Mouse (Mus musculus): ENCODE measurements around the gene Nxt2. TPM values are rescaled to one million over a fixed set of nuclear protein-coding genes. Genes with fewer than 3 reads are reported as not detected.

Gene Nxt2
- polyA plus RNA-seq, 2 experiments, result 6.3 to 18.6 TPM

- Histone ChIP-seq H3K36me3 (ENCODE audit: control insufficient read depth, insufficient read depth, low read length) (no peaks in the 10 kb centered on the region), H3K4me3 (replicated peaks; ENCODE audit: low read length) (no peak overlapping the region), H3K9me3 (ENCODE audit: control insufficient read depth, low read length) (no peaks in the 10 kb centered on the region), H3K27ac (replicated peaks; ENCODE audit: low read depth, low read length) (no peak overlapping the region), H3K9ac (ENCODE audit: low read depth, low read length, severe bottlenecking) (no peak overlapping the region), H3K4me2 (replicated peaks; ENCODE audit: low read depth, low read length, severe bottlenecking) (no peak overlapping the region), H3K4me1 (ENCODE audit: control insufficient read depth, insufficient read depth, low read length) (no peaks in the 10 kb centered on the region), H3K27me3 (ENCODE audit: control insufficient read depth, insufficient read depth, low read length) (no peaks in the 10 kb centered on the region)
- no peak for DNase-seq (ENCODE audit: low spot score)
- TF ChIP-seq POLR2A (IDR thresholded peaks at IDR 0.05; ENCODE audit: borderline replicate concordance, extremely low read depth, insufficient read depth, insufficient read length), result no peak
- 71% methylated on average over 6 of the region's 6 CpGs for WGBS
- no peak for ATAC-seq (ENCODE audit: low FRiP score, low read depth)
Observed at GRCm38 (mm10) chrX:142194420-142194819, 32.1 kb upstream of the Nxt2 start.

DNA sequence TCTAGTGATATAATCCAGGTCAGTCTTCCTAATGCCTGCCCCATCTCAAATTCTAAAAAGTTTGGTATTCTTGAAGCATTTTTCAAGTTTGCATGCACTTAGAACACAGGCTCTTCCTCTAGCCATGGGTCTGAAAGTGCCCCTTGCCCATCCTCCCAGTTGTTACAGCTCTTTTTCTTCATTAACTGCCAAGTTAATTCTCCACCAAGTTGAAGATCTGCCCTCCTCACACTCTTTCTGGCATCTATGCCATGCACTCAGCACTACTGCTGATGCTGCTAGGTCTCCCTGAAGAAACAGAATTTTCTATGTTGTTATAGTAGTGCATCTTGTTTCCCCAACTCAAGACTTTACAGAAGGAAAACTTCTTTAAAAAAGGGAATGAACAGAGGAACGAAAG lies 31.0 kb upstream of the Nxt2 start:
- ATAC-seq (ENCODE audit: low FRiP score, low read depth) (no peak), DNase-seq (ENCODE audit: low spot score) (no peak)
- Histone ChIP-seq H3K9me3 (ENCODE audit: control insufficient read depth, low read length) (no peaks in the 10 kb centered on the region), H3K4me2 (replicated peaks; ENCODE audit: low read depth, low read length, severe bottlenecking) (no peak overlapping the region), H3K27ac (replicated peaks; ENCODE audit: low read depth, low read length) (no peak overlapping the region), H3K9ac (ENCODE audit: low read depth, low read length, severe bottlenecking) (no peak overlapping the region), H3K4me1 (ENCODE audit: control insufficient read depth, insufficient read depth, low read length) (no peaks in the 10 kb centered on the region), H3K4me3 (replicated peaks; ENCODE audit: low read length) (no peak overlapping the region), H3K36me3 (ENCODE audit: control insufficient read depth, insufficient read depth, low read length) (no peaks in the 10 kb centered on the region), H3K27me3 (ENCODE audit: control insufficient read depth, insufficient read depth, low read length) (no peaks in the 10 kb centered on the region)
- no peak for TF ChIP-seq POLR2A (IDR thresholded peaks at IDR 0.05; ENCODE audit: borderline replicate concordance, extremely low read depth, insufficient read depth, insufficient read length)
- WGBS, result 74% methylated on average over 1 of the region's 1 CpGs

DNA sequence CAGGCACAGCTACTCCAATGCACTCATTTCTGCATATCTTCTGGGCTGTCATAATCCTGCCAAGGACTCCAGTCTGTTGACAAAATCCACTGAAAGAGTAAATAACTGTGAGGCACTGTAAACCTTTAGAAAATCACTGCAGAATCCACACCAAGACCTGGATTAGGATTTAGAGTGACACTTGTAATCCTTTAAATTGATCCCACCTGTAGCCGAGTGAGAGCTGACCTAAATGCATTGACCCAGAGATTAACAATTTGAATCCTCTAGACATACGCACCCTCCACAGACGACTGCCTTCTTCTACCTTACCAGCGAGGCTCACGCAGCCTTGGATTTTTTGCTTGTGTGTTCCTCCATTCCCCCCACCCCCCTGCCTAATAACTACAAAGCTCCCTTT lies 29.7 kb upstream of the Nxt2 start, which contains the start of gene Gucy2f:
TSS of gene Gucy2f (minus strand) at position 101 of the 400 bp plus-strand sequence.
- Histone ChIP-seq H3K27ac (replicated peaks; ENCODE audit: low read depth, low read length) (no peak within 1 kb of the TSS), H3K9me3 (ENCODE audit: control insufficient read depth, low read length) (no peaks in the 10 kb centered on the region), H3K4me2 (replicated peaks; ENCODE audit: low read depth, low read length, severe bottlenecking) (no peak within 1 kb of the TSS), H3K27me3 (ENCODE audit: control insufficient read depth, insufficient read depth, low read length) (no peaks in the 10 kb centered on the region), H3K36me3 (ENCODE audit: control insufficient read depth, insufficient read depth, low read length) (no peaks in the 10 kb centered on the region), H3K4me3 (replicated peaks; ENCODE audit: low read length) (no peak within 1 kb of the TSS), H3K9ac (ENCODE audit: low read depth, low read length, severe bottlenecking) (no peak within 1 kb of the TSS), H3K4me1 (ENCODE audit: control insufficient read depth, insufficient read depth, low read length) (no peaks in the 10 kb centered on the region)
- no peak for TF ChIP-seq POLR2A (IDR thresholded peaks at IDR 0.05; ENCODE audit: borderline replicate concordance, extremely low read depth, insufficient read depth, insufficient read length)
- ATAC-seq (ENCODE audit: low FRiP score, low read depth) (no peak), DNase-seq (ENCODE audit: low spot score) (no peak)
- 22% methylated on average over 5 of the region's 5 CpGs for WGBS

GRCm38 (mm10) chrX:142200295-142200694 lies 26.3 kb upstream of the Nxt2 start:
- Histone ChIP-seq H3K4me3 (replicated peaks; ENCODE audit: low read length) (no peak overlapping the region), H3K9ac (ENCODE audit: low read depth, low read length, severe bottlenecking) (no peak overlapping the region), H3K4me2 (replicated peaks; ENCODE audit: low read depth, low read length, severe bottlenecking) (no peak overlapping the region), H3K4me1 (ENCODE audit: control insufficient read depth, insufficient read depth, low read length) (no peaks in the 10 kb centered on the region), H3K36me3 (ENCODE audit: control insufficient read depth, insufficient read depth, low read length) (no peaks in the 10 kb centered on the region), H3K27me3 (ENCODE audit: control insufficient read depth, insufficient read depth, low read length) (no peaks in the 10 kb centered on the region), H3K9me3 (ENCODE audit: control insufficient read depth, low read length) (no peaks in the 10 kb centered on the region), H3K27ac (replicated peaks; ENCODE audit: low read depth, low read length) (no peak overlapping the region)
- WGBS, result 8% methylated on average over 3 of the region's 3 CpGs
- TF ChIP-seq POLR2A (IDR thresholded peaks at IDR 0.05; ENCODE audit: borderline replicate concordance, extremely low read depth, insufficient read depth, insufficient read length), result no peak
- DNase-seq (ENCODE audit: low spot score), result peak; percentile 61
- no peak for ATAC-seq (ENCODE audit: low FRiP score, low read depth)

GRCm38 (mm10) chrX:142227398-142228054 lies 956 bp downstream of the Nxt2 start:
- Histone ChIP-seq H3K27ac (replicated peaks; ENCODE audit: low read depth, low read length) (peak overlapping the region; percentile 80; the same call in 1 of the 2 replicates), H3K4me3 (replicated peaks; ENCODE audit: low read length) (peak overlapping the region; percentile 49), H3K36me3 (ENCODE audit: control insufficient read depth, insufficient read depth, low read length) (no peaks in the 10 kb centered on the region), H3K4me2 (replicated peaks; ENCODE audit: low read depth, low read length, severe bottlenecking) (peak overlapping the region; percentile 43), H3K27me3 (ENCODE audit: control insufficient read depth, insufficient read depth, low read length) (no peaks in the 10 kb centered on the region), H3K4me1 (ENCODE audit: control insufficient read depth, insufficient read depth, low read length) (no peaks in the 10 kb centered on the region), H3K9me3 (ENCODE audit: control insufficient read depth, low read length) (no peaks in the 10 kb centered on the region), H3K9ac (ENCODE audit: low read depth, low read length, severe bottlenecking) (no peak overlapping the region; the same call in 1 of the 2 replicates)
- ATAC-seq (ENCODE audit: low FRiP score, low read depth), result peak; percentile 86
- DNase-seq (ENCODE audit: low spot score), result peak; percentile 53
- WGBS, result 25% methylated on average over 15 of the region's 15 CpGs
- TF ChIP-seq POLR2A (IDR thresholded peaks at IDR 0.05; ENCODE audit: borderline replicate concordance, extremely low read depth, insufficient read depth, insufficient read length), result no peak
